Mouse (Mus musculus) G1E (cell line): ENCODE measurements at regions not wholly inside any gene's neighbourhood (a gene's known extent, or its start where the extent isn't known, plus 50 kb on each side); places are given as distances from the start of the nearest gene placed in this dataset.

Experiments used
- CTCF ChIP-seq: IDR thresholded peaks from 2 replicates; pipeline ENCODE4 v1.5.1; 2012; ENCODE audit warnings: low read depth, low read length, inconsistent platforms, mixed read lengths
- GATA1 ChIP-seq: IDR thresholded peaks from 2 replicates; pipeline ENCODE4 v1.6.1; 2012; ENCODE audit warnings: borderline replicate concordance, low read length, inconsistent platforms, mixed read lengths
- POLR2AphosphoS5 ChIP-seq: IDR thresholded peaks from 2 replicates; pipeline ENCODE4 v1.6.1; 2012; ENCODE audit warnings: low read depth, low read length, inconsistent platforms; ENCODE audit not compliant: insufficient replicate concordance
- TAL1 ChIP-seq: conservative IDR thresholded peaks from 2 replicates; pipeline ENCODE4 v1.6.1; 2012; ENCODE audit warnings: low read depth, low read length, inconsistent platforms, mixed read lengths

DNA sequence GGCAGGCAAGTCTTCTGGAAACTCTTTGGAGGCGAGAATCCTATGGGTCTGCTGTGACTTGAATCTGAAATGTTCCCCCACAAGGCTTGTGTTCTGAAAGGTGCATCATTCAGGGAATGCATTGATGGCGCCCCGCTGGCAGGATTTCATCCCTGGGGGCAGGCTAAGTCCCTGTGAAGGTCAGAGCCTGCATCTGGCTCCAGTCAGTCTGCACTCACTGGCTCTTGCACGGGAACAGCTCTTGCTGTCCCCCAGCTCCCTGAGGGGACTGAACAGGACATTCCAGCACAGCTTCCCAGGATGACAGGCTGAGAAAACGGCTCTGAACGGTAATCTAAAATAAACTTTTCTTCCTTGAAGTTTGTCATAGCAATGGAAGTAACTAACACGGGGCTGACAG, 117.1 kb downstream of the Pja2 start:
- TF ChIP-seq CTCF: no peak
- no peak for TF ChIP-seq TAL1
- TF ChIP-seq GATA1: no peak
- TF ChIP-seq POLR2AphosphoS5: no peak
